Mouse (Mus musculus) lung, postnatal 0 days (tissue): ENCODE measurements around the gene Clip2.

Experiments
- CTCF ChIP-seq: IDR thresholded peaks from 2 replicates; pipeline ENCODE4 v1.5.1; 2016; ENCODE audit warnings: antibody characterized with exemption, mild to moderate bottlenecking
- EP300 ChIP-seq: IDR thresholded peaks from 2 replicates; pipeline ENCODE4 v1.6.1; 2016; ENCODE audit warnings: antibody characterized with exemption, mild to moderate bottlenecking, control low read depth

GRCm38 (mm10) chr5:134546790-134547189 is 5.4 kb downstream of the Clip2 start:
- TF ChIP-seq CTCF = no peak
- TF ChIP-seq EP300 = no peak
